Mouse (Mus musculus) ES-Bruce4 (cell line): ENCODE measurements around the gene Sla2. TPM values are rescaled to one million over a fixed set of nuclear protein-coding genes. Genes with fewer than 3 reads are reported as not detected.
A peak's percentile ranks its signal among the peaks of the same experiment; 100 is the strongest.

Source experiments
- H3K27ac ChIP-seq: 2 replicates; pipeline ENCODE4 v1.5.1; 2012; ENCODE audit warnings: low read length, inconsistent platforms; ENCODE audit not compliant: insufficient read depth
- H3K27me3 ChIP-seq: 2 replicates; pipeline ENCODE4 v1.6.1; 2012; ENCODE audit warnings: mild to moderate bottlenecking, low read length, inconsistent platforms; ENCODE audit not compliant: control insufficient read depth, poor library complexity, insufficient read depth, severe bottlenecking
- H3K36me3 ChIP-seq: 2 replicates; pipeline ENCODE4 v1.6.1; 2012; ENCODE audit warnings: inconsistent platforms, mild to moderate bottlenecking, low read length, moderate library complexity; ENCODE audit not compliant: control insufficient read depth, poor library complexity, insufficient read depth, severe bottlenecking
- H3K4me1 ChIP-seq: one replicate; pipeline ENCODE4 v1.8.1; 2011; ENCODE audit warnings: low read length; ENCODE audit not compliant: control insufficient read depth, insufficient read depth
- H3K4me3 ChIP-seq: 2 replicates; pipeline ENCODE4 v1.5.1; 2011; ENCODE audit warnings: low read depth, mild to moderate bottlenecking, low read length
- H3K9ac ChIP-seq: 2 replicates; pipeline ENCODE4 v1.6.1; 2012; ENCODE audit warnings: low read depth, mild to moderate bottlenecking, inconsistent platforms; ENCODE audit not compliant: poor library complexity, severe bottlenecking
- H3K9me3 ChIP-seq: replicated peaks from 2 replicates; pipeline ENCODE4 v1.6.1; 2012; ENCODE audit warnings: mild to moderate bottlenecking, low read length, inconsistent platforms; ENCODE audit not compliant: control insufficient read depth, poor library complexity, insufficient read depth, severe bottlenecking
- CTCF ChIP-seq: IDR thresholded peaks from one replicate; pipeline ENCODE4 v1.8.1; 2011; ENCODE audit warnings: low read depth, low read length
- EP300 ChIP-seq: IDR thresholded peaks from 2 replicates; pipeline ENCODE4 v1.6.1; 2011; ENCODE audit warnings: low read depth, low read length; ENCODE audit not compliant: insufficient read depth
- POLR2A ChIP-seq: IDR thresholded peaks from one replicate; pipeline ENCODE4 v1.8.1; 2011; ENCODE audit warnings: low read length; ENCODE audit not compliant: insufficient read depth
- polyA plus RNA-seq: library from polyadenylated mRNA; stranded (reverse); fragments of >200 nt; gene quantifications from 2 replicates; pipeline ENCODE4 v1.2.4, GENCODE M21; 2011; ENCODE audit warnings: low read depth; ENCODE audit not compliant: missing spikeins, insufficient read depth, insufficient read length

Gene Sla2
- polyA plus RNA-seq, 1 experiment: not detected

GRCm38 (mm10) chr2:156850505-156850904 is 36.5 kb downstream of the Sla2 start:
- peaks cover 3% of the 10 kb centered on the region for H3K4me1 ChIP-seq
- H3K9me3 ChIP-seq: no peaks in the 10 kb centered on the region
- no peaks in the 10 kb centered on the region for H3K27me3 ChIP-seq
- no peak for TF ChIP-seq POLR2A
- no peak for TF ChIP-seq CTCF
- no peak for TF ChIP-seq EP300
- H3K36me3 ChIP-seq: peaks cover 29% of the 10 kb centered on the region
- no peak overlapping the region for H3K9ac ChIP-seq
- H3K27ac ChIP-seq: no peak overlapping the region
- H3K4me3 ChIP-seq: no peak overlapping the region

- Histone ChIP-seq H3K27me3 (no peaks in the 10 kb centered on the region), H3K9ac (no peak overlapping the region), H3K4me1 (peaks cover 8% of the 10 kb centered on the region), H3K4me3 (no peak overlapping the region), H3K27ac (no peak overlapping the region), H3K9me3 (no peaks in the 10 kb centered on the region), H3K36me3 (peaks cover 26% of the 10 kb centered on the region)
- TF ChIP-seq EP300 (no peak), POLR2A (no peak), CTCF (no peak)
Measured at GRCm38 (mm10) chr2:156848526-156849182, 38.3 kb downstream of the Sla2 start.

- H3K36me3 ChIP-seq: peaks cover 26% of the 10 kb centered on the region
- no peaks in the 10 kb centered on the region for H3K9me3 ChIP-seq
- no peak overlapping the region for H3K4me3 ChIP-seq
- peak overlapping the region; percentile 10; the same call in 1 of the 2 replicates for H3K27ac ChIP-seq
- no peaks in the 10 kb centered on the region for H3K27me3 ChIP-seq
- peaks cover 8% of the 10 kb centered on the region for H3K4me1 ChIP-seq
- TF ChIP-seq EP300: 0 out of 2 replicates have a peak, but pooled peaks have one; percentile 28
- no peak for TF ChIP-seq POLR2A
- TF ChIP-seq CTCF: no peak
- H3K9ac ChIP-seq: no peak overlapping the region
Measured at GRCm38 (mm10) chr2:156847653-156848052, 39.3 kb downstream of the Sla2 start.

- TF ChIP-seq CTCF (no peak), EP300 (no peak), POLR2A (no peak)
- peak overlapping the region; percentile 24 for H3K9ac ChIP-seq
- peak overlapping the region; percentile 1; the same call in 1 of the 2 replicates for H3K4me3 ChIP-seq
- peaks cover 10% of the 10 kb centered on the region for H3K36me3 ChIP-seq
- no peaks in the 10 kb centered on the region for H3K9me3 ChIP-seq
- H3K4me1 ChIP-seq: peaks cover 8% of the 10 kb centered on the region
- no peaks in the 10 kb centered on the region for H3K27me3 ChIP-seq
- H3K27ac ChIP-seq: peak overlapping the region; percentile 30
Measured at GRCm38 (mm10) chr2:156844715-156845114, 42.3 kb downstream of the Sla2 start.

- Histone ChIP-seq H3K4me1 (peaks cover 8% of the 10 kb centered on the region), H3K9ac (peak overlapping the region; percentile 7; the same call in 1 of the 2 replicates), H3K36me3 (peaks cover 5% of the 10 kb centered on the region), H3K27me3 (no peaks in the 10 kb centered on the region), H3K27ac (no peak overlapping the region; the same call in 1 of the 2 replicates), H3K4me3 (peak overlapping the region; percentile 15), H3K9me3 (no peaks in the 10 kb centered on the region)
- TF ChIP-seq EP300: no peak
Measured at GRCm38 (mm10) chr2:156843331-156843730, 43.7 kb downstream of the Sla2 start.

- Histone ChIP-seq H3K4me1 (peaks cover 4% of the 10 kb centered on the region), H3K36me3 (peaks cover 6% of the 10 kb centered on the region), H3K27me3 (no peaks in the 10 kb centered on the region), H3K9ac (peak overlapping the region; percentile 90), H3K4me3 (peak overlapping the region; percentile 69), H3K9me3 (no peaks in the 10 kb centered on the region), H3K27ac (peak overlapping the region; percentile 93)
- TF ChIP-seq POLR2A (no peak), EP300 (no peak), CTCF (no peak)
Measured at GRCm38 (mm10) chr2:156842711-156843110, 44.3 kb downstream of the Sla2 start.
